Mouse (Mus musculus): ENCODE results near the gene Abcb5. TPM values are rescaled to one million over a fixed set of nuclear protein-coding genes. Genes with fewer than 3 reads are reported as not detected.

Gene Abcb5
- total and polyA plus RNA-seq, 3 experiments: not detected

- no peak overlapping the region for H3K27ac ChIP-seq
- DNase-seq: no peak
- H3K36me3 ChIP-seq (ENCODE audit: control insufficient read depth, insufficient read depth, low read length): no peaks in the 10 kb centered on the region
- no peaks in the 10 kb centered on the region for H3K4me1 ChIP-seq (ENCODE audit: control insufficient read depth, insufficient read depth, low read length)
- H3K4me3 ChIP-seq: no peak overlapping the region
- intact Hi-C loops (cut with DNase I): no loop called here
- no peaks in the 10 kb centered on the region for H3K79me2 ChIP-seq (replicated peaks; ENCODE audit: control insufficient read depth, insufficient read depth, low read length)
- H3K27me3 ChIP-seq (ENCODE audit: control insufficient read depth, insufficient read depth, low read length): no peaks in the 10 kb centered on the region
- TF ChIP-seq EP300 (IDR thresholded peaks at IDR 0.05; ENCODE audit: insufficient read depth, low read depth, low read length): no peak
- no peak for TF ChIP-seq POLR2A (IDR thresholded peaks at IDR 0.05; ENCODE audit: insufficient read depth, low read depth, low read length)
- no peak for TF ChIP-seq CTCF (IDR thresholded peaks at IDR 0.05)
- no peak overlapping the region for H3K9ac ChIP-seq (ENCODE audit: low read depth, low read length)
Observed at GRCm38 (mm10) chr12:118882790-118883189, 83.4 kb downstream of the Abcb5 start.

GRCm38 (mm10) chr12:118872673-118873072 is 93.5 kb downstream of the Abcb5 start:
- DNase-seq: no peak
- Histone ChIP-seq H3K27ac (no peak overlapping the region), H3K79me2 (replicated peaks; ENCODE audit: control insufficient read depth, insufficient read depth, low read length) (no peaks in the 10 kb centered on the region), H3K27me3 (ENCODE audit: control insufficient read depth, insufficient read depth, low read length) (no peaks in the 10 kb centered on the region), H3K4me1 (ENCODE audit: control insufficient read depth, insufficient read depth, low read length) (no peaks in the 10 kb centered on the region), H3K36me3 (ENCODE audit: control insufficient read depth, insufficient read depth, low read length) (no peaks in the 10 kb centered on the region), H3K9ac (ENCODE audit: low read depth, low read length) (no peak overlapping the region), H3K4me3 (no peak overlapping the region)
- WGBS: 35% methylated on average over 8 of the region's 8 CpGs
- TF ChIP-seq EP300 (IDR thresholded peaks at IDR 0.05; ENCODE audit: insufficient read depth, low read depth, low read length): no peak
- intact Hi-C loops (cut with DNase I): no loop called here

GRCm38 (mm10) chr12:118856151-118856550 is 110.1 kb downstream of the Abcb5 start:
- peaks cover 10% of the 10 kb centered on the region for H3K27me3 ChIP-seq (ENCODE audit: control insufficient read depth, insufficient read depth, low read length)
- DNase-seq: no peak
- intact Hi-C loops (cut with DNase I): loop anchor here (5.0 kb wide), 1 partner anchor 1039 kb away; no protein-coding TSS in a partner anchor
- H3K27ac ChIP-seq: no peak overlapping the region
- no peak overlapping the region for H3K4me3 ChIP-seq
- no peaks in the 10 kb centered on the region for H3K79me2 ChIP-seq (replicated peaks; ENCODE audit: control insufficient read depth, insufficient read depth, low read length)
- no peak for TF ChIP-seq POLR2A (IDR thresholded peaks at IDR 0.05; ENCODE audit: insufficient read depth, low read depth, low read length)
- H3K36me3 ChIP-seq (ENCODE audit: control insufficient read depth, insufficient read depth, low read length): no peaks in the 10 kb centered on the region
- H3K9ac ChIP-seq (ENCODE audit: low read depth, low read length): no peak overlapping the region
- no peaks in the 10 kb centered on the region for H3K4me1 ChIP-seq (ENCODE audit: control insufficient read depth, insufficient read depth, low read length)
- WGBS: 2% methylated on average over 7 of the region's 7 CpGs

GRCm38 (mm10) chr12:118854831-118855453 is 111.3 kb downstream of the Abcb5 start:
- Histone ChIP-seq H3K36me3 (ENCODE audit: control insufficient read depth, insufficient read depth, low read length) (no peaks in the 10 kb centered on the region), H3K27me3 (ENCODE audit: control insufficient read depth, insufficient read depth, low read length) (peaks cover 11% of the 10 kb centered on the region), H3K79me2 (replicated peaks; ENCODE audit: control insufficient read depth, insufficient read depth, low read length) (no peaks in the 10 kb centered on the region), H3K9ac (ENCODE audit: low read depth, low read length) (no peak overlapping the region), H3K27ac (no peak overlapping the region), H3K4me3 (no peak overlapping the region), H3K4me1 (ENCODE audit: control insufficient read depth, insufficient read depth, low read length) (no peaks in the 10 kb centered on the region)
- peak; percentile 39 to 67 for DNase-seq
- intact Hi-C loops (cut with DNase I): loop anchor here (1.0 to 5.0 kb wide), 3 partner anchors 398 to 1038 kb away; no protein-coding TSS in a partner anchor
- TF ChIP-seq CTCF (IDR thresholded peaks at IDR 0.05) (peak; percentile 82), EP300 (IDR thresholded peaks at IDR 0.05; ENCODE audit: insufficient read depth, low read depth, low read length) (no peak)
- 1% methylated on average over 34 of the region's 34 CpGs for WGBS

GRCm38 (mm10) chr12:118854401-118854800 is 111.8 kb downstream of the Abcb5 start:
- WGBS: 5% methylated on average over 10 of the region's 10 CpGs
- no peaks in the 10 kb centered on the region for H3K79me2 ChIP-seq (replicated peaks; ENCODE audit: control insufficient read depth, insufficient read depth, low read length)
- intact Hi-C loops (cut with DNase I): loop anchor here (2.0 kb wide), 1 partner anchor 398 kb away; no protein-coding TSS in a partner anchor

GRCm38 (mm10) chr12:118853331-118853730 is 112.9 kb downstream of the Abcb5 start:
- Histone ChIP-seq H3K27me3 (ENCODE audit: control insufficient read depth, insufficient read depth, low read length) (peaks cover 24% of the 10 kb centered on the region), H3K27ac (no peak overlapping the region), H3K79me2 (replicated peaks; ENCODE audit: control insufficient read depth, insufficient read depth, low read length) (no peaks in the 10 kb centered on the region), H3K36me3 (ENCODE audit: control insufficient read depth, insufficient read depth, low read length) (no peaks in the 10 kb centered on the region), H3K4me3 (no peak overlapping the region), H3K9ac (ENCODE audit: low read depth, low read length) (no peak overlapping the region), H3K4me1 (ENCODE audit: control insufficient read depth, insufficient read depth, low read length) (no peaks in the 10 kb centered on the region)
- 4% methylated on average over 3 of the region's 3 CpGs for WGBS
- no peak for DNase-seq
- no peak for TF ChIP-seq CTCF (IDR thresholded peaks at IDR 0.05)
- no peak for TF ChIP-seq EP300 (IDR thresholded peaks at IDR 0.05; ENCODE audit: insufficient read depth, low read depth, low read length)
- no peak for TF ChIP-seq POLR2A (IDR thresholded peaks at IDR 0.05; ENCODE audit: insufficient read depth, low read depth, low read length)
- intact Hi-C loops (cut with DNase I): no loop called here

More at GRCm38 (mm10) chr12:118854401-118854800, 111.8 kb downstream of the Abcb5 start:
- no peak overlapping the region for H3K9ac ChIP-seq (ENCODE audit: low read depth, low read length)
- no peak overlapping the region for H3K27ac ChIP-seq
- H3K27me3 ChIP-seq (ENCODE audit: control insufficient read depth, insufficient read depth, low read length): peaks cover 15% of the 10 kb centered on the region
- no peak overlapping the region for H3K4me3 ChIP-seq
- no peak for DNase-seq
- no peaks in the 10 kb centered on the region for H3K4me1 ChIP-seq (ENCODE audit: control insufficient read depth, insufficient read depth, low read length)
- H3K36me3 ChIP-seq (ENCODE audit: control insufficient read depth, insufficient read depth, low read length): no peaks in the 10 kb centered on the region
- TF ChIP-seq EP300 (IDR thresholded peaks at IDR 0.05; ENCODE audit: insufficient read depth, low read depth, low read length) (no peak), POLR2A (IDR thresholded peaks at IDR 0.05; ENCODE audit: insufficient read depth, low read depth, low read length) (no peak), CTCF (IDR thresholded peaks at IDR 0.05) (no peak)
